Mouse (Mus musculus) bone marrow, adult 2 months (tissue): ENCODE results near the gene Trim12c.

Source experiments
- CTCF ChIP-seq: fragments of 200-500 bp; IDR thresholded peaks from 2 replicates; pipeline ENCODE4 v1.5.1; 2011; ENCODE audit warnings: low read length, control low read depth; ENCODE audit not compliant: control insufficient read depth, insufficient read depth
- POLR2A ChIP-seq: fragments of 200-500 bp; IDR thresholded peaks from 2 replicates; pipeline ENCODE4 v1.6.1; 2011; ENCODE audit warnings: low read depth, mild to moderate bottlenecking, control low read depth, low read length, borderline replicate concordance; ENCODE audit not compliant: control insufficient read depth

DNA sequence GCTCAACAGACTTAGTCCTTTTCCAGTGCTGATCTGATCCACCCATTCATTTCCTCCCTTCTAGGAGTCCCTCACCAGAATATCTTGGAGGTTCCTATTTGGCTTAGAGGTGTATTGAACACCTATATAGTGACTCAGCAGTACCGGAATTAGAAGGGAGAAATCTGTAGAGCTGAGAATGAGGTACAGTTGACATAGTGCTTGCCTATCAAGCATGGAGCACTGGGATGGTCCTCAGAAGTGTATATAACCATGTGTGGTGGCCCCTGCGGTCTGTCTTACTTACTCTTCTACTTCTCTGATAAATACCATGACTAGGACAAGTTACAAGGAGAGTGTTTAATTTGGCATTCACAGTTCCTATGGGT, 422 bp upstream of the Trim12c start:
- TF ChIP-seq CTCF (no peak), POLR2A (no peak)
